Mouse (Mus musculus): ENCODE results near the gene Rexo1. TPM values are rescaled to one million over a fixed set of nuclear protein-coding genes. Genes with fewer than 3 reads are reported as not detected.
A peak's percentile ranks its signal among the peaks of the same experiment; 100 is the strongest.

Rexo1 gene
- polyA plus RNA-seq, 1 experiment from 2014 or later, result 29.5 TPM

DNA sequence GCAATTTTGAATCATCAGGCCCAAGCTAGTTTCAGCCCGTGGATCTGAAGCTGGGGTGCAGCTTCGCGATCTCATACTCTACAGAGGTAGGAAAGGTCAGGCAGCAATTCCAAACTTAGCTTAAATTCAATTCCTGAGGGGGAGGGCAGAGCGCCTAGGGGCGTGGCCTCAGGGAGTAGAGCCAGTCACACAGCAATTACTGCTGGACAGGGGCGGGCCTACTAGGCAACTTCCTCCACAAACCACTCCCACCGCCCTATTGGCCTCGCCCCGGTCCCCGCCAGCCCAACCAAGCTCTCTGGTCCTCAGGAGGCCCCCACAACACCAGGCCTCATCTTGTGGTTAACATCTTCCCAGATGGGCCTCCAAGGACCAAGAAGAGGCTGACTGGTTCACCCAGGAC lies 8.3 kb upstream of the Rexo1 start:
- 36% methylated on average over 10 of the region's 10 CpGs for WGBS
- Histone ChIP-seq H3K9me3 (replicated peaks) (no peaks in the 10 kb centered on the region), H3K27me3 (no peaks in the 10 kb centered on the region), H3K36me3 (peaks cover 26% of the 10 kb centered on the region), H3K27ac (0 out of 2 replicates have a peak overlapping the region, but pooled peaks have one; percentile 18), H3K4me2 (peak overlapping the region; percentile 42), H3K4me1 (peaks cover 64% of the 10 kb centered on the region), H3K4me3 (replicated peaks) (peak overlapping the region; percentile 17; the same call in 1 of the 2 replicates), H3K9ac (no peak overlapping the region)
- peak; percentile 52; the same call in 1 of the 2 replicates for ATAC-seq (replicated peaks; ENCODE audit: low FRiP score)

DNA sequence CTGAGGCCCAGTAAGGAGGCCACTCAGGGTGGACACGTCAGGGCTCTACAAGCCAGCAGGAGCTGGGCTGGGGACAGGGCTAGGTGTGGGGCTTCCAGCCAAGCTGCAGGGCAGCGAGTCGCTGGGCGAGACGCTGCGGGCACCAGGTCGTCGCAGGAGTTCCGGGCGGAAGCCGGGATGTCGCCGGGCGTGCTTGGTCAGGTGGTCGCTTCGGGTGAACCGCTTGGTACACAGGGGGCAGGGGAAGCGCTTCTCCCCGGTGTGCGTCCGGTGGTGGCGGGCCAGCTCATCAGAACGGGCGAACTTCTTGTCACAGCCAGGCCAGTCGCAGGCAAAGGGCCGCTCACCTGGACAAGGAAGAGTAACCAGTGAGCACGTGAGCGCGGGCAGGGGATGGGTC lies 7.5 kb upstream of the Rexo1 start:
- no peak overlapping the region for H3K4me2 ChIP-seq
- ATAC-seq (replicated peaks; ENCODE audit: low FRiP score), result no peak
- H3K9ac ChIP-seq, result no peak overlapping the region
- peaks cover 26% of the 10 kb centered on the region for H3K36me3 ChIP-seq
- H3K4me3 ChIP-seq (replicated peaks), result no peak overlapping the region
- no peaks in the 10 kb centered on the region for H3K9me3 ChIP-seq (replicated peaks)
- H3K27ac ChIP-seq, result no peak overlapping the region
- H3K27me3 ChIP-seq, result no peaks in the 10 kb centered on the region
- WGBS, result 93% methylated on average over 29 of the region's 29 CpGs
- peaks cover 56% of the 10 kb centered on the region for H3K4me1 ChIP-seq

DNA sequence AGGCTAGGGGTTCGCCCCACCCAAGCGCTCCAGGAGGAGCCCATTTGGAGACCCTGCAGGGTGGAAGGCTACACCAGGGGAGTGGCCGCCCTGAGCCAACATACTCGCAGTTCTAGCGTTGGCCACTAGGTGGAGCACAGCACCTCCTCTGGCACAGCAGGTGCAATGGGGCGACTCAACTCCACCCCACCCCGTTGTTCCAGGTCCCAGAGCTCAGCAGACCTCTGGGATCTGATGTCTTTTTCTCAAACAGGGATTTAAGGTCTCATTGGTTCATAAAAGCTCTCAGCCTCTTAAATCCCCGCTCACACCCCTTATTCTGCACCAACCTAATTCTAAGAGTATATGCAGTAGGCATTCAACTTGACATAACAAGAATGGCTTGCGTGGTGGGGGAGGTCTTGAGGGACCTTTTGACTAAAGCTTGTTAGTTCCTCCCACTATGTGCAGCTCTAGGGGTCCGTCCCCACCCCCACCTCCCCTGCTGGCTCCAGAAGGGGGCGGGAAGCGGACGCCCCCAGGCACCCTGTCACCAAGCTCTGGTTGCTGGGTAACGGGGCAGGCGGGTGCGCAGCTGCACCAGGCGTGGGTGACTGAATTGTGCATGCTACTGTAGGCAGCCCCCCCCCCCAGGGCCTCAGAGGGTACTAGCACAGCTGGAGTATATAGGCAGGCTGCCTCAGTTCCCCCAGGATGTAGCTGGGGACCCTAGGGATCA lies 5.2 kb upstream of the Rexo1 start:
- Histone ChIP-seq H3K27ac (no peak overlapping the region), H3K9ac (no peak overlapping the region), H3K4me3 (replicated peaks) (no peak overlapping the region), H3K4me2 (no peak overlapping the region), H3K36me3 (peaks cover 26% of the 10 kb centered on the region), H3K4me1 (peaks cover 49% of the 10 kb centered on the region), H3K27me3 (no peaks in the 10 kb centered on the region), H3K9me3 (replicated peaks) (no peaks in the 10 kb centered on the region)
- ATAC-seq (replicated peaks; ENCODE audit: low FRiP score), result no peak
- 27% methylated on average over 17 of the region's 17 CpGs for WGBS

DNA sequence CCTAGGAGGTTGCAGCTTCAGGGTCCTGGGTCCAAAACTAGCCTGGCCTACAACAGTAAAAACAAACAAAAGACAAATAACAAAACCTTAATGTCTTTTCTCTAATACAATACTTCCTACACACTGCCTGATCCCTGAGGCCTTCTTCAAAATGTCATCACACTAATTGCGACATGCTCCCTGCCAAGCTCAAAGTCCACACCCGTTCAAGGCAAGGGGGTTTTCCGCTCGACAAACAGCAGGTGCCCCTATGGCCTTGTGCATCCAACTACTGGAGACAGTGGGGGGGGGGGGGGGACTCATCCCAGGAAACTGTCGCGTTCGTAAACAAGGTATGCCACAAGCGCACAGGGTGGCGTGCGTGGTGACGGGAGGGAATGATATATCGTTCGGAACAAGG lies 739 bp downstream of the Rexo1 start:
- H3K27me3 ChIP-seq, result no peaks in the 10 kb centered on the region
- peak overlapping the region; percentile 86 for H3K4me2 ChIP-seq
- WGBS, result under 1% methylated on average over 13 of the region's 13 CpGs
- H3K4me1 ChIP-seq, result peaks cover 46% of the 10 kb centered on the region
- ATAC-seq (replicated peaks; ENCODE audit: low FRiP score), result no peak
- H3K36me3 ChIP-seq, result peaks cover 4% of the 10 kb centered on the region; the same call in 1 of the 2 replicates
- no peaks in the 10 kb centered on the region for H3K9me3 ChIP-seq (replicated peaks)
- H3K27ac ChIP-seq, result peak overlapping the region; percentile 93; the same call in 1 of the 2 replicates
- H3K9ac ChIP-seq, result peak overlapping the region; percentile 95
- peak overlapping the region; percentile 88 for H3K4me3 ChIP-seq (replicated peaks)

DNA sequence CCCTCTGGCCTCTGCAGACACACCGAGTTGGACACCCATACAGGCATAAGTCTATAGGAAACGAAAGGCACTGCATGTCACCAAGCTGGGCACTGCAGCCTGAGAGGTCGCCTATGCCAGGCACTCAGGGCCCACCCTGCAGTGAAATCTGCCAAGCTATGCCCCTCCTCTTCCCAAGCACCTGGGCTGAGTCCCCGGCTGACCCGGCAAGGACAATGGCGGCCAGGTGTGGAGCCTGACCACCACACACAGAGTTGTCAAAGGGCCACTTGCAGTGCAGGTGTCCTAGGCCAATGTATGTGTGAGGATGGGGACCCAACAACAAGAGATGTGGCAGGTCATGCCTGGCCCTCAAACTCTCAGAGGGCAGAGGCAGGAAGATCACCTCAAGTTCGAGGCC lies 1.9 kb downstream of the Rexo1 start:
- H3K36me3 ChIP-seq, result no peaks in the 10 kb centered on the region
- no peak for ATAC-seq (replicated peaks; ENCODE audit: low FRiP score)
- H3K9me3 ChIP-seq (replicated peaks), result no peaks in the 10 kb centered on the region
- no peak overlapping the region for H3K9ac ChIP-seq
- H3K27me3 ChIP-seq, result no peaks in the 10 kb centered on the region
- 90% methylated on average over 7 of the region's 7 CpGs for WGBS
- H3K4me1 ChIP-seq, result peaks cover 48% of the 10 kb centered on the region
- H3K4me3 ChIP-seq (replicated peaks), result no peak overlapping the region
- no peak overlapping the region for H3K4me2 ChIP-seq
- no peak overlapping the region for H3K27ac ChIP-seq

DNA sequence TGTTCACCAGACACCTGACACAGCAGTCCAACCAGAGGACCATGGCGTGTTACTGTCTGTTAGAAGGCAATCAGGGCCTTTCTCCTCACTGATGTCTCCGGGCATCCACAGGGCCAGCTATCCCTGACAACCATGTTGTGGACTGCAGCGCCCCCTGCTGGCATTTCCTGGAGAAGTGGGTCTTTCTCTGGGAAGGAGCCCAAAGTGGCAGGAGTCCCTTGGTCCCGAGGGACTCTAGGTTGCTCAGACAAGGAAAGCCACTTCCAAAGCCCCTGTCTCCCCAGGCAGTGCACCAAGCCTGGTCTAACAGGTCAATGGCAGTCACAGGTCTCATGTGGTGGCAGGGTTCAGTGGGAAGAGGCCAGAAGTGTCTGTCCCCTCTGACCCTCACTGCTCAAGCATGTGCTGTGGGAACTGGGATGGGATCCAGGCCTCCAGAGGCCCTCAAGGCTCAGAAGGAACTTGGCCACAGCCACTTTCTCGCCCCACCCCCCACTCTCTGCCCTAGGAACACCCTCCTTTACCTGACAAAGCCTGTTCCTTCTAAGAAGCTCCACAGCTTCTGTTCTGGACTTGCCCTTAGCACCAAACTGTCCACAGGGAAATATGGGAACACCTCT lies 3.9 kb downstream of the Rexo1 start:
- Histone ChIP-seq H3K4me2 (no peak overlapping the region), H3K4me3 (replicated peaks) (no peak overlapping the region), H3K4me1 (peaks cover 51% of the 10 kb centered on the region), H3K9ac (no peak overlapping the region), H3K36me3 (no peaks in the 10 kb centered on the region), H3K9me3 (replicated peaks) (no peaks in the 10 kb centered on the region), H3K27me3 (no peaks in the 10 kb centered on the region), H3K27ac (no peak overlapping the region)
- no peak for ATAC-seq (replicated peaks; ENCODE audit: low FRiP score)
- WGBS, result 38% methylated on average over 5 of the region's 5 CpGs

DNA sequence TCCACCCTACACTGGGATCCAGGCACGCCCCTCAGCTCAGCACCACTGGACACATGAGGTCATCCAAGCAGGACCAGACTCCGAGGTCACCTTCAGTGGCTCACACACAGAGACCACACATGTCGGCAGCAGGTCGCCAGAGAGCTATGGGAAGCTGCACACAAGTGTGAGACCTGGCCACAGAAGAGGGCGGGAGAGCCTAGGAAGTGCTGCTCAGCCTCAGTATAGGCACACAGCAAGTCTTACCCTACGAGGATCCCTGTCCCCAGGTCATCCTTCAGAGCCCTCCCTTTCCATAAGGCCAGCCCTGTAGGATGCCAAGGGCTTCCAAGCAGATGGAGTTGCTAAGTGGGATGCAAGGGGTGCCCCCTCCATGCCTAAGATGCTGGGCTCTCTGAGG lies 7.4 kb downstream of the Rexo1 start:
- Histone ChIP-seq H3K9me3 (replicated peaks) (no peaks in the 10 kb centered on the region), H3K36me3 (peaks cover 19% of the 10 kb centered on the region), H3K9ac (no peak overlapping the region), H3K4me3 (replicated peaks) (no peak overlapping the region), H3K27me3 (no peaks in the 10 kb centered on the region), H3K27ac (no peak overlapping the region), H3K4me2 (no peak overlapping the region), H3K4me1 (peaks cover 27% of the 10 kb centered on the region)
- ATAC-seq (replicated peaks; ENCODE audit: low FRiP score), result no peak
- WGBS, result 82% methylated on average over 6 of the region's 6 CpGs

DNA sequence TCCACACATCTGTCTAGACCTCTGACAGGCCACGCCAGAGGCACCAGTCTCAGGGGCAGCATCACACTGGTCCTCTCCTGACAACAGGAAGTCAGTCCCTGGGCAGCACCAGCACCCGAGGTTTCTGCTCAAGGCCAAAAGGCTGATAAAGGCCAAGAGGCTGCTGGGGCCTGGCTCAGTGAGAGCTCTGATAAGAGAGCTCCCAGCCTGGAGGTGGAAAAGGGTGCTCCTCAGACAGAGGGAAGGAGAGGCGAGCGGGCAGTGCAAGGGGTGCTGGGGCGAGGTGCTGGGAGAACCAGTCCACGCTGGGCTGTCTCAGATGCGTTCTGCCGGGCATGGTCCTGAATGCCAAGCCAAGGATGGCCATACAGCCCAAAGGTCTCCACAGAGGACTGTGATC lies 7.8 kb downstream of the Rexo1 start:
- Histone ChIP-seq H3K9me3 (replicated peaks) (no peaks in the 10 kb centered on the region), H3K4me3 (replicated peaks) (no peak overlapping the region), H3K9ac (no peak overlapping the region), H3K27me3 (no peaks in the 10 kb centered on the region), H3K27ac (no peak overlapping the region), H3K36me3 (peaks cover 23% of the 10 kb centered on the region), H3K4me2 (no peak overlapping the region), H3K4me1 (peaks cover 28% of the 10 kb centered on the region)
- ATAC-seq (replicated peaks; ENCODE audit: low FRiP score), result no peak
- WGBS, result 90% methylated on average over 8 of the region's 8 CpGs

DNA sequence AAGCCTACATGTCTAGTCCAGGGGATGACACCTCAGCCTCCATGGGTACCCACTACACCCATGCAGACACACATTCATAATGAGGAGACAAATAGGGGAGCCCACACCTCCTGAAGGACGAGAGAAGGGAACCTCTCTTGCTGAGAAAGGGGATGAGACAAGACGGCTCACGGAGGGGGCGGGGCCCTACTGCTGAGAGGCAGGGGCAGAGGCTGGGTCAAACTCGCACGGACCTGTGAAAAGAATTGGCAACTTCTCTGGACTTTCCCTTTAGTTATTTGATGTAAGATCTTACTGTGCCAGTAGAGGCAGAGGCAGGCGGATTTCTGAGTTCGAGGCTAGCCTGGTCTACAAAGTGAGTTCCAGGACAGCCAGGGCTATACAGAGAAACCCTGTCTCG lies 9.0 kb downstream of the Rexo1 start:
- no peaks in the 10 kb centered on the region for H3K9me3 ChIP-seq (replicated peaks)
- H3K27me3 ChIP-seq, result no peaks in the 10 kb centered on the region
- peaks cover 18% of the 10 kb centered on the region for H3K4me1 ChIP-seq
- no peak overlapping the region for H3K27ac ChIP-seq
- ATAC-seq (replicated peaks; ENCODE audit: low FRiP score), result no peak
- no peak overlapping the region for H3K9ac ChIP-seq
- H3K4me3 ChIP-seq (replicated peaks), result no peak overlapping the region
- H3K4me2 ChIP-seq, result no peak overlapping the region
- H3K36me3 ChIP-seq, result peaks cover 35% of the 10 kb centered on the region
- WGBS, result 59% methylated on average over 9 of the region's 9 CpGs

DNA sequence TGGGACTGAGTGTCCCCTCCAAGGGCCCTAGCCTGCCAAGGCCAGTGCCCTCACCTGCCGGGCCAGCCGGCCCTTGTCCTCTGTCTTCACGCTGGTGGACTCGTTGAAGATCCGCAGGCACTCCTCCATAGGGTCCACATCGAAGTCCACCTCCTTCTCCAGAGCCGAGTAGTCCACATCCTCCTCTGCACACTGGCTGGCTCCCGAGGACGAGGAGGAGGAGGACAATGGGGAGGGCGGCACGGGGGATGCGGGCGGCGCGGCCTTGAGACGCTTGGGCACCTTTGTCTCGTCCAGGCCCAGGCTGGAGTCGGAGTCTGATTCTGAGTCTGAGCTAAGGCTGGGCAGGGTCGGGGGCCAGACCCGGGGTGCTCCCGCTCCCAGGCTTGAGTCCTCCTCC lies 12.1 kb downstream of the Rexo1 start:
- H3K4me1 ChIP-seq, result peaks cover 15% of the 10 kb centered on the region
- no peaks in the 10 kb centered on the region for H3K27me3 ChIP-seq
- H3K9ac ChIP-seq, result no peak overlapping the region
- H3K27ac ChIP-seq, result no peak overlapping the region
- no peak overlapping the region for H3K4me2 ChIP-seq
- H3K9me3 ChIP-seq (replicated peaks), result no peaks in the 10 kb centered on the region
- WGBS, result 80% methylated on average over 21 of the region's 21 CpGs
- peaks cover 66% of the 10 kb centered on the region for H3K36me3 ChIP-seq
- no peak for ATAC-seq (replicated peaks; ENCODE audit: low FRiP score)
- no peak overlapping the region for H3K4me3 ChIP-seq (replicated peaks)

DNA sequence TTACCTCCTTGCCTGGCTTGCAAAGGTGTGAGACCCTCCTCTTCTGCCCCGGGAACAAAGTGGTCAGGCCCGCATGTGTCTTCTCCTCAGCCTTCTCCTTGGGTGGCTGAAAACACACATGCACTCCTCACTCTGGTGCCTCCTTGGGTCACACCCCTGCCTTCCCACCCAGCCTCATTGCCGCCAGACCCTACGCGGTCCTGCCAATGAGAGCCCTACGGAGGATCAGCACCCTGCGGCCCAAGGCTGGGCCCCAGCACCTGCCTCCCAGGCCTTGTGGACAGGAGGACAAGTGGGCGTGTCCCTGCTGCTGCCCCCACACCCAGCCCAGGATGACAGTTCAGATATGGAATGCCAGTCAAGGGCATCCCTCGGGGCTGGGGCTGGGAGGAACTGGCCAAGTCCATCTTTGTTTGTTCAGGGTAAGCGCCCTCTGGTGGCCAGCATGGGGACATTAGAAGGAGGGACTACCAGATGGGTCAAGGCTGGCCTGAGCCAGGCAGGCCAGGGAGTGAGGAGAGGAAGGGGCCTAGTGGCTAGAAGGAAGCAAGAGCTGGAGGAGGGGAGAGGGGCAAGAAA lies 12.8 kb downstream of the Rexo1 start:
- Histone ChIP-seq H3K4me1 (peaks cover 8% of the 10 kb centered on the region), H3K9me3 (replicated peaks) (no peaks in the 10 kb centered on the region), H3K4me2 (no peak overlapping the region), H3K4me3 (replicated peaks) (no peak overlapping the region), H3K9ac (no peak overlapping the region), H3K36me3 (peaks cover 74% of the 10 kb centered on the region), H3K27ac (no peak overlapping the region), H3K27me3 (no peaks in the 10 kb centered on the region)
- peak; percentile 67 for ATAC-seq (replicated peaks; ENCODE audit: low FRiP score)
- WGBS, result 73% methylated on average over 10 of the region's 10 CpGs

DNA sequence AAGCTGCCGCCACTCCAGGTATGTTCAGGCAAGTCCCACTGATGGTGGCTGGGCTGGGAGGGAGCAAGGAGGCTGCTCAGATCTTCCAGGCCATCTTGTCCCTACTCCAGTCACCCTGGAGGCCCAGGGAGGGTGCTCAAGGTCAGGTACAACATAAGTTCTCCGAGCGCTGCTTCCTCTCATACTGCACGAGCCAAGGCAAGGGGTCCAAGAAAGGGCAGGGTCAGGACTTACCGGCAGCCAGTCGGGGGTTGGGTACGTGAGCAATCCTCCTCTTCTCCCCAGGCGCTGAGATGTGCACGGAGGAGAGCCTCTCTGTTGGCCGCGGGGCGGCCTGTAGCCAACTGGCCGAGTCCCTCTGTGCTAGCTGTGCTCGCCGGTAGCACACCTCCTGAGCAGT lies 13.8 kb downstream of the Rexo1 start:
- Histone ChIP-seq H3K36me3 (peaks cover 84% of the 10 kb centered on the region), H3K4me3 (replicated peaks) (no peak overlapping the region), H3K27ac (no peak overlapping the region), H3K4me1 (peaks cover 6% of the 10 kb centered on the region), H3K9me3 (replicated peaks) (no peaks in the 10 kb centered on the region), H3K4me2 (no peak overlapping the region), H3K27me3 (no peaks in the 10 kb centered on the region), H3K9ac (no peak overlapping the region)
- no peak for ATAC-seq (replicated peaks; ENCODE audit: low FRiP score)
- WGBS, result 91% methylated on average over 15 of the region's 15 CpGs

Data from kidney, embryonic 15.5 days (tissue).